Mouse (Mus musculus) C2C12 (cell line): ENCODE data around the gene S100a11.

Experiments
- CTCF ChIP-seq: IDR thresholded peaks from one replicate; pipeline ENCODE4 v1.5.1; 2011; ENCODE audit not compliant: control insufficient read depth, insufficient read depth, insufficient read length
- MAX ChIP-seq: IDR thresholded peaks from one replicate; pipeline ENCODE4 v1.6.1; 2011; ENCODE audit warnings: mild to moderate bottlenecking, control low read depth
- MYOD1 ChIP-seq: IDR thresholded peaks from one replicate; pipeline ENCODE4 v1.6.1; 2011; ENCODE audit warnings: low read depth; ENCODE audit not compliant: control insufficient read depth, insufficient read length
- MYOG ChIP-seq: IDR thresholded peaks from one replicate; pipeline ENCODE4 v1.6.1; 2011; ENCODE audit not compliant: control insufficient read depth, insufficient read length; ENCODE audit errors: extremely low read depth
- USF1 ChIP-seq: IDR thresholded peaks from one replicate; pipeline ENCODE4 v1.6.1; 2011; ENCODE audit warnings: low read depth, mild to moderate bottlenecking, control low read depth, moderate library complexity

DNA sequence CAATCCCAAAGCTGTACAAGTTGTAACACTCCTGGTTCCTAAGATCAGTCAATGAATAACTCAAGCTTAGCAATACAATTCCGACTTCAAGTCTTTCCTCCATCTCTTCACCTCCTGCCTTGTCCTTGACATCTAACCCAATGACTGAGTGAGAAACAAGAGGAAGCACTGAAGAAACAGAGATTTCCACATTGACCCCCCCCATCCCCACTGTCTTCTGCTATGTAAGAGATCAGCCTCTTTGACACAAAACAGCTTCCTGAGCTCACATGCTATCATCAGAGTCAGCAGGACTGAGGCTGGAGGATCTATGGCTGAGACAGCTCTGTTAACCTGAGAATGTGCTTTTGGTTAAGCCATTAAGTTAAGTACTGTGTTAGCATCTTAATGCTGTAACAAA is 9.3 kb upstream of the S100a11 start:
- TF ChIP-seq USF1 (no peak), CTCF (no peak), MYOD1 (no peak), MAX (no peak), MYOG (no peak)
